Mouse (Mus musculus): Measurements from ENCODE around the gene Klhl30. TPM values are rescaled to one million over a fixed set of nuclear protein-coding genes. Genes with fewer than 3 reads are reported as not detected.

The Klhl30 gene
- not detected for total RNA-seq (2023)

DNA sequence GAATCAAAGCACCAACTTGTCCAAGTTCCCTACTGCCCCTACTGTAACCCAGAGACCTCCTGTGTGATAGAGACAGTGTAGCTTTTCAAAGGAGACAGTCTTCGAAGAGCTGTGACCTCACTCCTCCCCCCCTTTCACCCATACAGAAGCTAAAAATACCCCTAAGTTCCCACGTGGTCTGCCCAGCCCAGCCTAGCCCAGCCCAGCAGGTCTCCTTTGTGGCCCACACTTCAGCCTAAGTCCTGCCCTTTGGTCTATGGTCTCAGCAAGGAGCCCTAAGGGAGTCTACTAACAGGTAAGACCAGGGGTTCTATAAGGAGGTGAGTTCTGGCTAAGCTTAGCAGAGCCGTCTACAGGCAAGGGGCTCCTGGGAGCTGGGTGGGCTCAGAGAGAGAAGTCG, at the start of gene Klhl30:
TSS of gene Klhl30 (plus strand) at position 176 of the 400 bp plus-strand sequence.

DNA sequence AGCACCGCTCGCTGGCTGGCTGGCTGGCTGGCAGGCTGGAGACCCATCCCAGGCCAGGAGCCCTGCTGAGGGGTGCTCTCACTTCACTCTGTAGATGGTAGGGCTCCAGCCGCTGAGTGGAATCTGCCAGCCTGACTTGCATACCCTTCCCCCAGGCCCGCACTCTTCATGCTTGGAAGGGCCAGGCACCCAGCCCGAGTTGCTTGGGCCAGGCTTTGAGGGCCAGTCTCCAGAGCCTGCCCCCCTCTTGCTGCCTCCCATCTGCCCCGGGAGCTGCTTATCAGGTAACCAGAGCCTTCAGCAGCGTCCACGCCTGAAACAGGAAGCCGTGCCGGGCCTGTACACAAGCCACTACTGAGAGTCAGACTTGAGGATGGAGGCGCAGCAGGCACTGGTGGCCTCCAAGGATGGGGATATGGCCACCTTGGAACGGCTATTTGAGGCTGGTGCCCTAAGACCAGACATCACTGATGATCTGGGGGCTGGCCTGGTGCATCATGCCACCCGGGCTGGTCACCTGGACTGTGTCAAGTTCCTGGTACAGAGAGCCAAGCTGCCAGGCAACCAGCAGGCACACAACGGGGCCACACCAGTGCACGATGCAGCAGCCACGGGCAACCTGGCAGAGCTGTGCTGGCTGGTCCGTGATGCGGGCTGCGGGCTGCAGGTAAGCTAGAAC, 28.9 kb upstream of the Klhl30 start, which contains the start of gene Espnl:
TSS of gene Espnl (plus strand) at position 316 of the 679 bp plus-strand sequence.

DNA sequence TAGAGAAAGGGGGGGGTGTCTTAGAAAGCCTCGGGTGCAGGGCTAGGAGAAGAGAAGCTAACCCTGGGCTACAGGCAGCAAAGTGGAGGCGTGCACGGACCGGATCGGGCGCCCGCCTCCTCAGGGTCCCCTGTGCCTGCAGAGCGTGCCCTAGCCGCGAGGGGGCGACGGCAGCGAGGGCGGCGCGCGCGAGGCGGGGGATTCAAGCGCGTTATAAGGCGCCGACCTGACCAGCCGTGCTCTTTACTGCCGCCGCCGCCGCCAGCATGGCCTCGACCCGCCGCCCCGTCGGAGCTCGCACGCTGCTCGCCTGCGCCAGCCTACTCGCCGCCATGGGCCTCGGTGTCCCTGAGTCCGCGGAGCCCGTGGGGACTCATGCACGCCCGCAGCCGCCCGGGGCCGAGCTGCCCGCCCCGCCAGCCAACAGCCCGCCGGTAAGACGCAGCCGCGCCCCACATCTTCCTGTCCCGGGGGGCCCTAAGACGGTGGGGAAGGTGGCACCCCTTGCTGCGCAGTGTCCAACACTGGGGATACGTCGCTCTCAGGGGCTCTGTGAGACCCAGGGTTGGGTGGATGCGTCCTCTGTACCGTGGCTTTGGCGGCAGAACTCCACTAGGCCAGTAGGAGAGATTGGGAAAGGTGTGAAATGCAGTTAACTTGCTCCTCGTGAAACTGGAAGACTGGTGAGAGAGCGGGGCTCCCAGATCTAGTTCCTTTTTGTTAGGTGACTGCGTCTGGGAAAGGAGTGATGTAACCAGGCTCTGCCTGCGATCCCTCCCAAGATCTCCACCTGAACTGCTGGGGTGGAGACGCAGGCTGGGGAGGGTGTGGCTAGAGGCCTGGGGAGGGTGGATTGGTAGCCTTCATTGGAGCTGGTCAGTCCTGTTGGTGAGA, 15.6 kb downstream of the Klhl30 start, which contains the start of gene Erfe:
TSS of gene Erfe (plus strand) at position 216 of the 894 bp plus-strand sequence.

DNA sequence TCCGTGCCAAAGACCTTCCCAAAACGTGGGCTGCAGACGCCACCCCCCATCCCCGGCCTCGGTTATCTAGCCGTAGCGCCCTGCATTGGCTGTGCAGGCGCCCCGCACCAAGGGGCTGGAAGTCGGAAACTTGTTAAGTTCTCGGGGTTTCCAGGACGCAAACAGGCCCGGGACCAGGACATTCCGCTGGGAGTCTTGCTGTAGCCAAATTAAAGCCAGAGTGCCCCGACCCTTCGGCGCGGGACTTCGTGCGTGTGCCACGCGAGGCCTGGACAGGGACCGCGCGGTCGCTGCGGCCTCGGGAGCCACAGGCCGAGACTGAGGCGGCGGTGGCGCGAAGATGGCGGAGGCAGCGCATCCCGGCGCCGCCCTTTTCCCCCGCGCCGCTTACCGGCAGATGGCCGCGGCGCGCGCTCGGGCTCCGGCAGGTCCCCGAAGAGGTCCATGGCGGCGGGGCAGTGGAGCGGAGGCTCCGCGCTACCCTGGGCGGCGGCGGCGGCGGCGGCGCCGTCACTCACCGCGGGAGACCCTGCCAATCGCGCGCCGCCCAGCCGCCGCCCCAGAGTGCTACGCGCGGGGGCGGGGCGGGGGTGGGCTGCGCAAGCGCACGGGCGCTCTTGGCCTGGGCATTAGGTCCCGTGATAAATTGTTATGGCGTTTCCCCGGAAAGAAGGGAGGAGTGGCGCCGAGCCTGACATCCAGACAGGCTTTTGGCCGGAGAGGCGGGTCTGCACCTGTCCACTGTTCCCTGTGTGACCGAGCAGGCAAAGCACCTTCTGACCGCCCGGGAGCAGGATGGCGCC, 47.6 kb downstream of the Klhl30 start, which contains the start of gene Ilkap:
TSS of gene Ilkap (minus strand) at position 556 of the 803 bp plus-strand sequence.

Other genes starting within 250 kb of the Klhl30 start
- 1 to 10 TPM; 1.1 to 1.9 TPM for gene Rbm44, start 205.9 kb upstream of the Klhl30 start, total RNA-seq (2023)
- gene Ramp1, start 171.2 kb upstream of the Klhl30 start, total RNA-seq (2023) = 10 to 100 TPM; 31.8 to 32.4 TPM
- gene Ube2f, start 100.7 kb upstream of the Klhl30 start, total RNA-seq (2023) = 10 to 100 TPM; 51.7 to 51.9 TPM
- gene Scly, start 52.7 kb upstream of the Klhl30 start, total RNA-seq (2023) = 10 to 100 TPM; 17.9 to 23.8 TPM
- under 1 TPM in 1 of 2 experiments, not detected in 1; 0.09 TPM for gene Espnl, start 28.9 kb upstream of the Klhl30 start, total RNA-seq (2023)
- gene Erfe, start 15.4 kb downstream of the Klhl30 start, total RNA-seq (2023) = under 1 TPM; 0.36 to 0.53 TPM
- gene Ilkap, start 47.8 kb downstream of the Klhl30 start, total RNA-seq (2023) = 10 to 100 TPM; 50.3 to 58.3 TPM
- gene Hes6, start 63.0 kb downstream of the Klhl30 start, total RNA-seq (2023) = 10 to 100 TPM; 19.4 to 25.4 TPM
- 10 to 100 TPM; 43.9 to 54.2 TPM for gene Per2, start 108.3 kb downstream of the Klhl30 start, total RNA-seq (2023)
- 1 to 10 TPM; 1.2 to 2.6 TPM for gene Traf3ip1, start 143.6 kb downstream of the Klhl30 start, total RNA-seq (2023)
- gene Asb1, start 189.5 kb downstream of the Klhl30 start, total RNA-seq (2023) = 10 to 100 TPM; 10.7 to 11.8 TPM